Mouse (Mus musculus) mesoderm, embryonic 11.5 days (tissue): Measurements from ENCODE around the gene Ret.

Experiments
- DNase-seq: peaks from one replicate; pipeline ENCODE4 v3.0.0-alpha.2; 2012; ENCODE audit warnings: low read depth, low spot score

Gene Ret

GRCm38 (mm10) chr6:118111810-118112209, 85.7 kb downstream of the Ret start:
- no peak for DNase-seq
